Mouse (Mus musculus) olfactory bulb, adult 2 months (tissue): ENCODE results near the gene Afdn.

Experiments used
- CTCF ChIP-seq: fragments of 200-500 bp; IDR thresholded peaks from 2 replicates; pipeline ENCODE4 v1.5.1; 2012; ENCODE audit warnings: low read depth, mild to moderate bottlenecking, low read length, moderate library complexity; ENCODE audit not compliant: insufficient read depth
- POLR2A ChIP-seq: fragments of 200-500 bp; IDR thresholded peaks from 2 replicates; pipeline ENCODE4 v1.6.1; 2012; ENCODE audit warnings: mild to moderate bottlenecking, low read depth, low read length, moderate library complexity; ENCODE audit not compliant: insufficient read depth

DNA sequence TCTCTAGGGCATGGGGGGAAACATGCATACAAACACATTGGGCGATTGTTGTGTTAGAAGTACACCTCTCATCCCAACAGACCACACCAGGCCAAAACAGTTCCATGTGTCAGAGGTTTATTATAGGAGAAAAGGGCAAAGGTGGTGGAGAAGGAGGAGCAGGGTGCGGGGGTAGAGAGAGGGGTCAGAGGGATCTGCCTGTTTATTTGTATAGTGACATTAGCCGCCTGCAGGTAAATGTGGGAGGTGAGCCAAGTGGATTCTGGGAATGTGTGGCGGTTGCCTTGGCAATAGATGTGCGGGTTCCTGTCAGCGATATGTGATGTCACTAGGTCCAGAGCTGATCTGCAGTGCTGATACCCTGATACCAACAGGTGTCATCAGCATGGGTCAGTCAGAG, 44.0 kb upstream of the Afdn start:
- TF ChIP-seq CTCF: no peak
- TF ChIP-seq POLR2A: no peak
